Mouse (Mus musculus) limb, embryonic 12.5 days (tissue): ENCODE measurements around the gene Foxm1. TPM values are rescaled to one million over a fixed set of nuclear protein-coding genes. Genes with fewer than 3 reads are reported as not detected.

Source experiments
- ATAC-seq: fragments of 200-750 bp; cut with Nextera tagmentation; 2 replicates; pipeline ENCODE4 v1.8.0; 2017; ENCODE audit warnings: low read depth, moderate TSS enrichment; ENCODE audit not compliant: insufficient number of reproducible peaks, insufficient read depth, low FRiP score, low TSS enrichment
- H3K27ac ChIP-seq: fragments of 300-500 bp; sonication (generic); 2 replicates; pipeline ENCODE4 v1.5.1; 2016; ENCODE audit warnings: mild to moderate bottlenecking, moderate library complexity
- H3K27me3 ChIP-seq: fragments of 300-500 bp; sonication (generic); 2 replicates; pipeline ENCODE4 v1.6.1; 2016; ENCODE audit warnings: mild to moderate bottlenecking, moderate library complexity
- H3K36me3 ChIP-seq: fragments of 300-500 bp; sonication (generic); 2 replicates; pipeline ENCODE4 v1.6.1; 2016; ENCODE audit warnings: mild to moderate bottlenecking, moderate library complexity
- H3K4me1 ChIP-seq: fragments of 300-500 bp; sonication (generic); replicated peaks from 2 replicates; pipeline ENCODE4 v1.6.1; 2016
- H3K4me2 ChIP-seq: fragments of 300-500 bp; sonication (generic); 2 replicates; pipeline ENCODE4 v1.6.1; 2016; ENCODE audit warnings: mild to moderate bottlenecking, moderate library complexity
- H3K4me3 ChIP-seq: fragments of 300-500 bp; sonication (generic); replicated peaks from 2 replicates; pipeline ENCODE4 v1.5.1; 2016; ENCODE audit warnings: mild to moderate bottlenecking
- H3K9ac ChIP-seq: fragments of 300-500 bp; sonication (generic); replicated peaks from 2 replicates; pipeline ENCODE4 v1.6.1; 2016; ENCODE audit warnings: mild to moderate bottlenecking, moderate library complexity
- H3K9me3 ChIP-seq: fragments of 300-500 bp; sonication (generic); 2 replicates; pipeline ENCODE4 v1.6.1; 2016; ENCODE audit warnings: mild to moderate bottlenecking, moderate library complexity
- WGBS: fragments of 180-500 bp; shearing (Covaris S2); methylation state at CpG from one replicate; pipeline ENCODE4 v1.1.7; 2016; 5-methylcytosine and 5-hydroxymethylcytosine counted together
- polyA plus RNA-seq: library from polyadenylated mRNA; unstranded; fragments of >200 nt; fragmentation: Nextera tagmentation; extraction: Ambion mirVana; gene quantifications from 2 replicates; pipeline ENCODE4 v1.2.1, GENCODE M21; 2016

Gene Foxm1
- polyA plus RNA-seq, 1 experiment from 2014 or later, result 43.2 TPM

DNA sequence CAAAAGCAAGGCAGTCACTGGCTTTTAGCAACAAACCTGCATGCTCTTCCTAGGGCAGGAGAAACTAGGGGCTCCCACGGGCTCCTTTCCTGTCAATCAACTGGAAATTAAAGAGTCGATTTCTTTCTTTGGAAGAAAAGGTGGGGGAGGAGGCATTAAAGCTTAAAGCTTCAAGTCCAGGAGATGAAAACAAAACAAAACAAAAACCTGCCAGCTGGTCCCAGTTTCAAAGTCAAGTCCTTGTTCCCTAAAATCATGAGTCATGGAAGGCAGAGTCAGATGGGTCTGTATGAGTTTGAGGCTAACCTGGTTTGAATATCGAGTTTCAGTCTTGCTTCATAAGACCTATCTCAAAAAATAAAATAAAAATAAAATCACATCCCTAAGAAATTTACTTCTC, 8.6 kb upstream of the Foxm1 start:
- Histone ChIP-seq H3K27me3 (no peaks in the 10 kb centered on the region), H3K4me3 (no peak overlapping the region), H3K4me2 (peak overlapping the region; percentile 81; the same call in 1 of the 2 replicates), H3K4me1 (peaks cover 21% of the 10 kb centered on the region), H3K9ac (no peak overlapping the region), H3K27ac (no peak overlapping the region), H3K9me3 (no peaks in the 10 kb centered on the region), H3K36me3 (peaks cover 44% of the 10 kb centered on the region)
- ATAC-seq, result no peak
- WGBS, result 67% methylated on average over 3 of the region's 3 CpGs

DNA sequence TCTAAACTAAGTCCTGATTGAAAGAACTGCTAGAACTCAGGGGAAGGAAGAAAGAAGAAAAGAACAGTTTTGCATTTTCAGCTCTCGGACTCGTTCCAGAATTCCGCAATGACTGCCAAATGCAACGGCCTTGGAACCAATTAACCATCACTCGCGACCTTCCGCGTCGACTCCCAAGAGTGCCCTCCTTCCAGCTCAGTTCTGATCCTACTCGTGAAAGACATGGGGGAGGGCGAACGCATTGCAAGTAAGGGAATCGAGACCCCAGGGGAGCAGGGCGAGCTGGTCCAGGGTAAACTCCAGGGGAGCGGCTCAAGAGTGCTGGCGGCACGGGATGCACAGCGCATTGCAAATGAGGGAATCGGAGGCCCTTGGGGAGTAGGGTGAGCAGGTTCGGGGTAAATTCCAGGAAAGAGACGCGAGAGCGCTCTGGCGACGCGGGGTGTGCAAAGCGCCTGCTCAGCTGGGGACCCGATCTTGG, 7.5 kb upstream of the Foxm1 start:
- H3K9me3 ChIP-seq, result no peaks in the 10 kb centered on the region
- peaks cover 21% of the 10 kb centered on the region for H3K4me1 ChIP-seq
- under 1% methylated on average over 28 of the region's 28 CpGs for WGBS
- H3K27me3 ChIP-seq, result no peaks in the 10 kb centered on the region
- H3K4me2 ChIP-seq, result peak overlapping the region; percentile 81
- ATAC-seq, result peak; percentile 26; the same call in 1 of the 2 replicates
- peak overlapping the region; percentile 57 for H3K27ac ChIP-seq
- H3K9ac ChIP-seq, result peak overlapping the region; percentile 73
- H3K36me3 ChIP-seq, result peaks cover 39% of the 10 kb centered on the region
- H3K4me3 ChIP-seq, result peak overlapping the region; percentile 70

DNA sequence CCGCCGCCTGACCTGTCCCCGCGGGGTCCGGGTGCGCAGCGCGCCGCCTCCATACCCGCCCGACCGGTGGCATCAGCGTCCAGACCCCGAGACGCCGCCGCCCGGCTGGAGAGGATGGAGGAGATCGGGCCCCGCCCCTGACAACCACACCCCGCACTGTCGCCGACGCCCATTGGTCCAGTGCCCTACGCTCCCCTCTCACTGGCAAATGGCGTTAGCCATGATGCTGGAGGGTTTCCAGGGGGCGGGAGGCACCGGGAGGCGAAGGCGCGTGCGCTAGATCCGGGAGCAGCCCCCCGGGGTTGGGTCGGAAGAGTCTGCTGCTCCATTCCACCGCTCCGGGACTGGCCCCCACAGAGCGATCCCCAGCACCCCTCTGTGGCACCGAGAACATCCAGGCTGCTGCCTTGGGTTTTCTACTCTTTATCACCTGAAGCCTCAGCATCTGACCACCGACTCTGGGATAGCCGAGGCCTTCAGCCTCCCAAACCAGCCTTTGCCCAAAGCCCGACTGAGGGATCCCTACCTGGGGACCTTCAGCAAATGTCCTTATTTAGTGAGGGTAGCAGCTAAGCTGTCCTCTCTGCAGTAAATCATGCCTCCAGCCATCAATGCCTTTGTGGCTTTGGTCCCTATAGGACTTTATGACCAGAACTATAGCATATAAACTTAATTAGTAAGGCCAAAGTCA, 6.9 kb upstream of the Foxm1 start, which contains the start of gene Tulp3:
Tulp3 (minus strand) TSS at position 126 of the 691 bp plus-strand sequence.
- peak within 1 kb of the TSS; percentile 81 for H3K4me2 ChIP-seq
- H3K4me1 ChIP-seq, result peaks cover 25% of the 10 kb centered on the region
- no peaks in the 10 kb centered on the region for H3K27me3 ChIP-seq
- no peaks in the 10 kb centered on the region for H3K9me3 ChIP-seq
- peak within 1 kb of the TSS; percentile 57 for H3K27ac ChIP-seq
- H3K4me3 ChIP-seq, result peak within 1 kb of the TSS; percentile 70
- peaks cover 32% of the 10 kb centered on the region for H3K36me3 ChIP-seq
- peak within 1 kb of the TSS; percentile 73 for H3K9ac ChIP-seq
- under 1% methylated on average over 42 of the region's 42 CpGs for WGBS
- peak; percentile 98 for ATAC-seq

DNA sequence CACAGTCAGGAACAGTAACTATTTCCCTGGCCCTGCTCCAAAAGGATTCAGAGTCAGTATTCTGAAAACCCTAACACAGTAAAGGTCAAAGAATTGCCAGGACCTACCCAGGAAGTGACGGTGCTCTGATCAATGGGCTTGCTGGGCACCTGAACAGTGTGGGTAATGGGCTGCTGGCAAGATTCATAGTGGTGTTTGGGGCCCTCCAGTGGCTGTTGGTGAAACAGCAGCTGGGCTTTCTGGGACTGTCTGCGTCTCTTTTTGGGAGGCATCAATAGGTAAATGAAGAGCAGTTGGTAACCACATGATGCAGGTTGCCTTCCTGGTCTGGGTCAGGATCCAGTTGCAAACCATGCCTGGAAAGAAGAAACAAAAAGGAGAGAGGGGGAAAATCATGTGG, 3.8 kb upstream of the Foxm1 start:
- no peaks in the 10 kb centered on the region for H3K9me3 ChIP-seq
- no peak overlapping the region for H3K27ac ChIP-seq
- no peak overlapping the region for H3K4me2 ChIP-seq
- H3K27me3 ChIP-seq, result no peaks in the 10 kb centered on the region
- no peak overlapping the region for H3K4me3 ChIP-seq
- peaks cover 39% of the 10 kb centered on the region for H3K4me1 ChIP-seq
- 36% methylated on average over 2 of the region's 2 CpGs for WGBS
- no peak for ATAC-seq
- no peak overlapping the region for H3K9ac ChIP-seq
- peaks cover 25% of the 10 kb centered on the region for H3K36me3 ChIP-seq

DNA sequence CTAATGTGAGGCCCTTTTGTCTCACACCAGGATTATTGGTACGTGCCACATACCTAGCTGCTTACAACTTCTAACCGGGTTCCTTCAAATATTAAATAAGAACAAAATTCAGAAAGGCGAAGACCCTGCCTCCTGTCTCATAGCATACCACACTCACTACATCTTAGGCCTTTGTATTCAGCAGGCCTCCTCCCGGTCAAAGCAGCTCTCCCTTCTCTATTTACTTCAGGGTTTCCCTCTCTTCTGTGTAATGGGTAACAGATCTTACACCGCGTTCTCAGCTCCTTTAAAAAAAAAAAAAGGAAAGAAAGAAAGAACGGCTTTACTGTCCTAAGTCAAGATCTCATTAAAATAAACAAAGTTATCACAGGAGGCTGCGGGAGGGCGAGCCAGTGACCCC, 866 bp upstream of the Foxm1 start:
- H3K27ac ChIP-seq, result peak overlapping the region; percentile 96
- peak overlapping the region; percentile 88 for H3K9ac ChIP-seq
- ATAC-seq, result no peak
- H3K4me2 ChIP-seq, result peak overlapping the region; percentile 89
- H3K4me1 ChIP-seq, result peaks cover 28% of the 10 kb centered on the region
- H3K4me3 ChIP-seq, result peak overlapping the region; percentile 96
- no peaks in the 10 kb centered on the region for H3K27me3 ChIP-seq
- no peaks in the 10 kb centered on the region for H3K9me3 ChIP-seq
- H3K36me3 ChIP-seq, result peaks cover 40% of the 10 kb centered on the region
- 22% methylated on average over 9 of the region's 9 CpGs for WGBS

DNA sequence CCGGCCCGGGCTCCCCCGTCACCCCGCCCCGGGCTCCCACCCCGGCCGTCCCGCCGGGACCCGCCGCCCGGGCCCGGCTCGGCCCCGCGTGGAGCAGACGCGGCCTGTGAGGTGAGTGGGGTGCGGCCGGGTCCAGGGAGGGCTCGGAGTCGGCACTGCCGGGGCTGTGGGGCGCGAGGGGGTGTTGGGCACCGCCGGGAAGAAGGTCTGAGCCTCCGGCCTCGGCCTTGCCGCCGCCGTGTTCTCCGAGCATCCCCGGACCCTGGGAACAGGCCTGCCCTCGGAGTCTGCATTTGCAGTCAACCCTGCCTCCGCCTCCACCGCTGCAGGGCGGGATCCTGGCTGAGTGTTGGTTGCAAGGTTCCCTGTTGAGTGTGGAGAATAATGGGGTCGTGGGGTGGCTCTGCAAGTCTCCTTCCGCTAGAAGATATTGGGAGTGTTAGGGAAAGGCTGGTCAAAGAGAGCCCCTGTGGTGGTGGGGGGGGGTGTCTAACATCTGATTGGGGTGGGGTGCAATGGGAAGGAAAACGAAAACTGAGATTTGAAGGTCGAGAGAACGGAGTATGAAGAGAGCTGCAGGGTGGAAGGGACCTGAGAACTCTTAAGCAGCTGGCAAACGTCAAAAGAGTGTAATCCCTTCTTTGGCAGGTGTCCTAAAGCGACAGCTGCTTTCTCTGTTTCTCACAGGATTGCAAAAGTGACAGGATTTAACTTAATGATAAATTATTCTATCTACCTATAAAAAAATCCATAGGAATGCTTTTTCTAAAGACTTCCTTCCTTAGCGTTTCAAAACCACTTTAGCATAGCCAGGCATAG, 449 bp downstream of the Foxm1 start:
- under 1% methylated on average over 43 of the region's 46 CpGs for WGBS
- Histone ChIP-seq H3K36me3 (peaks cover 41% of the 10 kb centered on the region), H3K9ac (peak overlapping the region; percentile 88), H3K9me3 (no peaks in the 10 kb centered on the region), H3K4me2 (peak overlapping the region; percentile 89), H3K27ac (peak overlapping the region; percentile 96), H3K4me3 (peak overlapping the region; percentile 96), H3K27me3 (no peaks in the 10 kb centered on the region), H3K4me1 (peaks cover 28% of the 10 kb centered on the region)
- no peak; the same call in none of the 2 replicates for ATAC-seq

DNA sequence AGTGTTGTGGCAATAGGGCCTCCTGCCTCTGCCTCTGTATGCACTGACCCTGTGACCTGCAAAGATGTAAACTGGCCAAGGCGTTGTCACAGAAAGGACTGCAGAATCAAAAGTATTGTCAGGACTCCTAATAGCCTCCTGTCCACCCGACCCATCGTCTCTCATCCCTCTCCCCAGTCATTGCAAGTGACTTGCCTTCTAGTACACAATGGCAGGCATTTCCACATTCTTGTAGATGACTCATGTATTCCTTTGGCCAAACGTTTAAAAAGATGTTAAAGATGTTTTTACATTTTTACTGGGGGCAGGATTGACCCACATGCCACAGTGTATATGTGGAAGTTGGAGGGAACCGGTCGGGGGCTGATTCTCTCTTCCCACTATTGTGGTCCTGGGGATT, 2.0 kb downstream of the Foxm1 start:
- H3K27me3 ChIP-seq, result no peaks in the 10 kb centered on the region
- H3K9me3 ChIP-seq, result no peaks in the 10 kb centered on the region
- peaks cover 28% of the 10 kb centered on the region for H3K4me1 ChIP-seq
- no peak overlapping the region for H3K9ac ChIP-seq
- WGBS, result 83% methylated on average over 6 of the region's 6 CpGs
- no peak overlapping the region for H3K27ac ChIP-seq
- no peak overlapping the region for H3K4me3 ChIP-seq
- no peak for ATAC-seq
- H3K36me3 ChIP-seq, result peaks cover 47% of the 10 kb centered on the region
- H3K4me2 ChIP-seq, result 0 out of 2 replicates have a peak overlapping the region, but pooled peaks have one; percentile 13

DNA sequence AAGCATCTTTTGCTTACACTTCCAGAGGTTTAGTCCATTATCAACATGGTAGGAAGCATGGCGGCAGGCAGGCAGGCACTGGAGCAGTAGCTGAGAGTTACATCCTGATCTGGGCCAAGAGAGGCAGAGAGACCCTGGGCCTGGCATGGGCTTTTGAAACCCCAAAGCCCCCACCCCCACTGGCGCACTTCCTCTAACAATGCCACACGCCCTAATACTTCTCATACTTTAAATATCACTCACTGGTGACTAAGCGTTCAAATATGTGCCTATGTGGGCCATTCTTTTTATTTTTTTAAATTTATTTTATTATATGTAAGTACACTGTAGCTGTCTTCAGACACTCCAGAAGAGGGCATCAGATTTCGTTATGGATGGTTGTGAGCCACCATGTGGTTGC, 3.7 kb downstream of the Foxm1 start:
- H3K36me3 ChIP-seq, result peaks cover 64% of the 10 kb centered on the region
- no peak overlapping the region for H3K4me3 ChIP-seq
- H3K9me3 ChIP-seq, result no peaks in the 10 kb centered on the region
- no peak overlapping the region for H3K9ac ChIP-seq
- no peak overlapping the region for H3K27ac ChIP-seq
- H3K4me1 ChIP-seq, result peaks cover 19% of the 10 kb centered on the region
- H3K4me2 ChIP-seq, result no peak overlapping the region
- WGBS, result 95% methylated on average over 5 of the region's 5 CpGs
- H3K27me3 ChIP-seq, result no peaks in the 10 kb centered on the region
- no peak for ATAC-seq

DNA sequence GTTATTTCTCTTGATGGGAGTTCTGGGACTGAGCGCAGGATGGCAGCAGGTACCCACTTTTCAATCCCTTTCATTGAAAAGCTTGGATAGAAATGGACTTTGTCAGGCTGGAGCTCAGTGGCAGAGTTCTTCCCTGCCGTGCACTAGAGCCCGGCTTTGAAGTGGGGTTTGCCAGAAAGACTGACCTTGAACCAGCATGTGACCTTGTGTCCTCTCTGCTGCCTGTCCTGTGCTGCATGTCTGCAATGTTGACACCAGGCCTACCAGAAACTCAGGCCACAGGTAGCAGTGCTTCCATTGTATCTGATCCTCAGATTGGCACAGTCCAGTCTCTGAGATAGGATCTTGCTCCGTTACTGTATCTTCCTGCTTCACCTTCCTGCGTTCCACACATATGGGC, 7.3 kb downstream of the Foxm1 start:
- Histone ChIP-seq H3K4me2 (no peak overlapping the region), H3K27ac (no peak overlapping the region), H3K27me3 (no peaks in the 10 kb centered on the region), H3K9me3 (no peaks in the 10 kb centered on the region), H3K36me3 (peaks cover 99% of the 10 kb centered on the region), H3K9ac (no peak overlapping the region), H3K4me1 (no peaks in the 10 kb centered on the region), H3K4me3 (no peak overlapping the region)
- 91% methylated on average over 5 of the region's 5 CpGs for WGBS
- no peak for ATAC-seq

DNA sequence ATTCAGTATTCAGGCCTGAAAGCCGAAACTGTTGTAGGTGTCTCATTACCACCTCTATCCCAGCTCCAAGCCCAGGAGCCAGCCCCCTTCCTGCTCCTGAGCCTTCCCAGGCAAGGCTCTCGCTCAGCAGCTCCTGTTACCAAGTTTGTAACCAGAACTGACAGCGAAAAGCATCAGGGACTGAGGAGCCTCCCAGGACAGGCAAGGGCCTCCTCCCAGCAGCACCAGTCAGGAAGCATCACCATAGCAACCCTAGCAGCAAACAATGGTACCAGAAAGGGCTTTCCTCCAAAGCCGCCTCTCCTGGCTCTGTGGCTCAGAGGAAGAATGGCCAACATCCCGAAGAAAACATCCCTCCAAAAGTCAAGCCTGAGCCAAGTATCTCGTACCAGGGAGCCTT, 12.4 kb downstream of the Foxm1 start, which contains the start of the genes Tex52 and Gm44596:
Tex52 (plus strand) TSS at position 265 of the 400 bp plus-strand sequence.
Gm44596 (plus strand) TSS at position 312 of the 400 bp plus-strand sequence.
- Histone ChIP-seq H3K9me3 (no peaks in the 10 kb centered on the region), H3K27ac (no peak within 1 kb of the TSS), H3K27me3 (no peaks in the 10 kb centered on the region), H3K4me3 (no peak within 1 kb of the TSS), H3K4me1 (no peaks in the 10 kb centered on the region), H3K36me3 (peaks cover 64% of the 10 kb centered on the region), H3K9ac (no peak within 1 kb of the TSS), H3K4me2 (no peak within 1 kb of the TSS)
- ATAC-seq, result no peak
- WGBS, result 59% methylated on average over 6 of the region's 6 CpGs

DNA sequence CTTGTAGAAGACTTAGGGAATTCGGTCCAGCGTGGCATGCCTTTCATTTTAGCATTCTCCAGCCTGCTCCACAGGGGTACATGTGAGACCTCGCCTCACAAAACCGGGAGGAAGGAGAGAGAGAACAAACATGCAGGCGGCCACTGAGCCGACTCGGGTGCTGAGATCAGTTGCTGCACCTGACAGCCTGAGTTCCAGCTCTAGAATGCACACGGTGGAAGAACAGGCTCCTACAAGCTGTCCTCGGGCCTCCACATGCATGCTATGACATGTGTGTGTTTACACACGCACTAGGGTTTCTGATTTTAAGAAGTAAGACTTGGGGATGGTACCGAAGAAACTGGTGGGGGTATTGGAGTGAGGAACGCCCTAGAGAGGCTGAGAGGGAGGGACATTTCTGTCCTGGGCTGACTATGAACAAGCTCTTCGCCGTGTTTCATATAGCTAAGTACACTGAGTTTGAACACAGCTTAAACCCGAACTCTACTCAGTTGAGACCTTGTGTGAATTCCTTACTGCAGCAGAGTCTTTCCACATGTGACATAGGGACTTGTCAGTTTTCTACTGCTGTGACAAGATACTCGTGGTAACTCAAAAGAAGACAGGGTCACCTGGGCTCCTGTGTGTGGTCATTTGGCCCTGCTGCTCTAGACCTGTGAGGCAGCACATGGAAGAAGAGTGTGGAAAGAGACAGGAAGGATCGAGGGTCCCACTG, 13.8 kb downstream of the Foxm1 start:
- WGBS, result 86% methylated on average over 17 of the region's 17 CpGs
- Histone ChIP-seq H3K9ac (no peak overlapping the region), H3K36me3 (peaks cover 51% of the 10 kb centered on the region), H3K27ac (no peak overlapping the region), H3K4me2 (no peak overlapping the region), H3K9me3 (no peaks in the 10 kb centered on the region), H3K27me3 (no peaks in the 10 kb centered on the region), H3K4me1 (no peaks in the 10 kb centered on the region), H3K4me3 (no peak overlapping the region)
- no peak for ATAC-seq
